Mouse (Mus musculus): ENCODE measurements around the gene Pip4k2b.

DNA sequence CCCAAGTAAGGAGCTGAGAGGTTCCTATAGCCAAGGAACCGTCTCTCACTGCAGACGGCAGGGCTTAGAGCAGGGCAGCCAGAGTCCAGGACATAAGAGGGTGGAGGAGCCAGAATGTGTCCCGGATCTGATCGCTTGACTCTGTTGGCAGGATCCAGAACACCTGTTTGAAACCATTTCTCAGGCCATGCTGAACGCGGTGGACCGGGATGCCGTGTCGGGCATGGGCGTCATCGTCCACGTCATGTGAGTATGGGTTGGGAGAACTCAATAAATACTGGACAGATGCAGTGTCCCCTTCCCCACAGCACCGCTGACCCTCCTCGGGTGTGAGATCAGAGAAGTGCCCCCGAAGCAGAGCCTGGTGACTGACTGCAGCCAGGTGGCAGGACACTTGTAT is 32.2 kb downstream of the Pip4k2b start:
- TF ChIP-seq CTCF (IDR thresholded peaks at IDR 0.05; ENCODE audit: low read depth, low read length): no peak
- no peak for TF ChIP-seq POLR2A (IDR thresholded peaks at IDR 0.05; ENCODE audit: borderline replicate concordance, low read depth, low read length)

Measured in bone marrow macrophage, adult 2 months (primary cell).